Mouse (Mus musculus): ENCODE results near the gene Olig1. TPM values are rescaled to one million over a fixed set of nuclear protein-coding genes. Genes with fewer than 3 reads are reported as not detected.

Olig1 gene
- polyA plus RNA-seq, 1 experiment: not detected

- Histone ChIP-seq H3K36me3 (ENCODE audit: control insufficient read depth, insufficient read depth) (no peaks in the 10 kb centered on the region), H3K27me3 (ENCODE audit: control insufficient read depth, insufficient read depth, insufficient read length) (peaks cover 45% of the 10 kb centered on the region), H3ac (ENCODE audit: control insufficient read depth, insufficient read length) (no peak overlapping the region), H3K4me3 (no peak overlapping the region), H3K79me2 (ENCODE audit: control insufficient read depth, insufficient read depth) (no peaks in the 10 kb centered on the region), H3K4me2 (ENCODE audit: low read depth) (no peak overlapping the region)
- TF ChIP-seq POLR2AphosphoS2 (IDR thresholded peaks at IDR 0.05; ENCODE audit: insufficient read length, low read depth) (no peak), CEBPB (IDR thresholded peaks at IDR 0.05; ENCODE audit: insufficient read depth, poor library complexity, severe bottlenecking) (no peak), MYOG (IDR thresholded peaks at IDR 0.05; ENCODE audit: control insufficient read depth in 1 of 3, insufficient read depth in 1 of 3, insufficient read length in 2 of 3, low read depth in 2 of 3) (no peak), SRF (IDR thresholded peaks at IDR 0.05; ENCODE audit: control insufficient read depth, insufficient read length, low read depth) (no peak), USF1 (IDR thresholded peaks at IDR 0.05; ENCODE audit: low read depth) (no peak), MYOD1 (IDR thresholded peaks at IDR 0.05; ENCODE audit: control insufficient read depth in 1 of 3, insufficient read length in 2 of 3, low read depth in 2 of 3) (no peak), TCF12 (IDR thresholded peaks at IDR 0.05; ENCODE audit: insufficient read depth, poor library complexity, severe bottlenecking) (no peak), POLR2A (IDR thresholded peaks at IDR 0.05; ENCODE audit: insufficient read length, low read depth) (no peak), E2F4 (IDR thresholded peaks at IDR 0.05; ENCODE audit: insufficient read depth) (no peak)
Observed at GRCm38 (mm10) chr16:91262467-91263220, 6.9 kb upstream of the Olig1 start.

- peaks cover 78% of the 10 kb centered on the region for H3K27me3 ChIP-seq (ENCODE audit: control insufficient read depth, insufficient read depth, insufficient read length)
- no peaks in the 10 kb centered on the region for H3K79me2 ChIP-seq (ENCODE audit: control insufficient read depth, insufficient read depth)
- TF ChIP-seq E2F4 (IDR thresholded peaks at IDR 0.05; ENCODE audit: insufficient read depth): no peak
- TF ChIP-seq MAX (IDR thresholded peaks at IDR 0.05; ENCODE audit: low read depth): no peak
- peak; percentile 85 for TF ChIP-seq TCF3 (IDR thresholded peaks at IDR 0.05; ENCODE audit: insufficient read length, low read depth)
- TF ChIP-seq SRF (IDR thresholded peaks at IDR 0.05; ENCODE audit: control insufficient read depth, insufficient read length, low read depth): no peak
- no peak for TF ChIP-seq POLR2A (IDR thresholded peaks at IDR 0.05; ENCODE audit: insufficient read length, low read depth)
- TF ChIP-seq MYOG (IDR thresholded peaks at IDR 0.05; ENCODE audit: control insufficient read depth in 1 of 3, insufficient read depth in 1 of 3, insufficient read length in 2 of 3, low read depth in 2 of 3): peak; percentile 82 to 99 (median 88)
- TF ChIP-seq TCF12 (IDR thresholded peaks at IDR 0.05; ENCODE audit: insufficient read depth, poor library complexity, severe bottlenecking): peak; percentile 47
- no peak for TF ChIP-seq POLR2AphosphoS2 (IDR thresholded peaks at IDR 0.05; ENCODE audit: insufficient read length, low read depth)
- no peak for TF ChIP-seq CEBPB (IDR thresholded peaks at IDR 0.05; ENCODE audit: insufficient read depth, poor library complexity, severe bottlenecking)
- no peak for TF ChIP-seq USF1 (IDR thresholded peaks at IDR 0.05; ENCODE audit: low read depth)
- no peak for TF ChIP-seq REST (IDR thresholded peaks at IDR 0.05; ENCODE audit: insufficient read depth, insufficient read length)
- peak; percentile 5 to 97 (median 52) for TF ChIP-seq MYOD1 (IDR thresholded peaks at IDR 0.05; ENCODE audit: control insufficient read depth in 1 of 3, insufficient read length in 2 of 3, low read depth in 2 of 3)
- H3K4me3 ChIP-seq: no peak overlapping the region
- H3K36me3 ChIP-seq (ENCODE audit: control insufficient read depth, insufficient read depth): no peaks in the 10 kb centered on the region
- no peak overlapping the region for H3K4me2 ChIP-seq (ENCODE audit: low read depth)
- H3ac ChIP-seq (ENCODE audit: control insufficient read depth, insufficient read length): no peak overlapping the region
Observed at GRCm38 (mm10) chr16:91265972-91266371, 3.6 kb upstream of the Olig1 start.

- H3K27me3 ChIP-seq (ENCODE audit: control insufficient read depth, insufficient read depth, insufficient read length): peaks cover 76% of the 10 kb centered on the region
- no peak overlapping the region for H3K4me2 ChIP-seq (ENCODE audit: low read depth)
Observed at GRCm38 (mm10) chr16:91268724-91269452, 684 bp upstream of the Olig1 start.

GRCm38 (mm10) chr16:91270212-91270971, 820 bp downstream of the Olig1 start:
- H3ac ChIP-seq (ENCODE audit: control insufficient read depth, insufficient read length): no peak overlapping the region
- peaks cover 73% of the 10 kb centered on the region for H3K27me3 ChIP-seq (ENCODE audit: control insufficient read depth, insufficient read depth, insufficient read length)
- TF ChIP-seq E2F4 (IDR thresholded peaks at IDR 0.05; ENCODE audit: insufficient read depth) (no peak), CEBPB (IDR thresholded peaks at IDR 0.05; ENCODE audit: insufficient read depth, poor library complexity, severe bottlenecking) (no peak), MYOG (IDR thresholded peaks at IDR 0.05; ENCODE audit: control insufficient read depth in 1 of 3, insufficient read depth in 1 of 3, insufficient read length in 2 of 3, low read depth in 2 of 3) (no peak), MAX (IDR thresholded peaks at IDR 0.05; ENCODE audit: low read depth) (no peak), REST (IDR thresholded peaks at IDR 0.05; ENCODE audit: insufficient read depth, insufficient read length) (no peak), POLR2A (IDR thresholded peaks at IDR 0.05; ENCODE audit: insufficient read length, low read depth) (no peak), SRF (IDR thresholded peaks at IDR 0.05; ENCODE audit: control insufficient read depth, insufficient read length, low read depth) (no peak), TCF12 (IDR thresholded peaks at IDR 0.05; ENCODE audit: insufficient read depth, poor library complexity, severe bottlenecking) (no peak), TCF3 (IDR thresholded peaks at IDR 0.05; ENCODE audit: insufficient read length, low read depth) (no peak)
- H3K79me2 ChIP-seq (ENCODE audit: control insufficient read depth, insufficient read depth): no peaks in the 10 kb centered on the region
- no peak overlapping the region for H3K4me3 ChIP-seq
- no peak overlapping the region for H3K4me2 ChIP-seq (ENCODE audit: low read depth)
- no peaks in the 10 kb centered on the region for H3K36me3 ChIP-seq (ENCODE audit: control insufficient read depth, insufficient read depth)

More at GRCm38 (mm10) chr16:91268724-91269452, 684 bp upstream of the Olig1 start:
- Histone ChIP-seq H3K79me2 (ENCODE audit: control insufficient read depth, insufficient read depth) (no peaks in the 10 kb centered on the region), H3ac (ENCODE audit: control insufficient read depth, insufficient read length) (no peak overlapping the region), H3K4me3 (no peak overlapping the region), H3K36me3 (ENCODE audit: control insufficient read depth, insufficient read depth) (no peaks in the 10 kb centered on the region)
- TF ChIP-seq E2F4 (IDR thresholded peaks at IDR 0.05; ENCODE audit: insufficient read depth) (no peak), MAX (IDR thresholded peaks at IDR 0.05; ENCODE audit: low read depth) (no peak), MYOG (IDR thresholded peaks at IDR 0.05; ENCODE audit: control insufficient read depth in 1 of 3, insufficient read depth in 1 of 3, insufficient read length in 2 of 3, low read depth in 2 of 3) (no peak), SRF (IDR thresholded peaks at IDR 0.05; ENCODE audit: control insufficient read depth, insufficient read length, low read depth) (no peak), MYOD1 (IDR thresholded peaks at IDR 0.05; ENCODE audit: control insufficient read depth in 1 of 3, insufficient read length in 2 of 3, low read depth in 2 of 3) (no peak), CEBPB (IDR thresholded peaks at IDR 0.05; ENCODE audit: insufficient read depth, poor library complexity, severe bottlenecking) (no peak), POLR2AphosphoS2 (IDR thresholded peaks at IDR 0.05; ENCODE audit: insufficient read length, low read depth) (no peak), POLR2A (IDR thresholded peaks at IDR 0.05; ENCODE audit: insufficient read length, low read depth) (no peak), TCF12 (IDR thresholded peaks at IDR 0.05; ENCODE audit: insufficient read depth, poor library complexity, severe bottlenecking) (no peak), USF1 (IDR thresholded peaks at IDR 0.05; ENCODE audit: low read depth) (no peak), TCF3 (IDR thresholded peaks at IDR 0.05; ENCODE audit: insufficient read length, low read depth) (no peak), REST (IDR thresholded peaks at IDR 0.05; ENCODE audit: insufficient read depth, insufficient read length) (no peak)

All from myocyte (in vitro differentiated cells).